Mouse (Mus musculus): Measurements from ENCODE around the gene Ptpn22.

Gene Ptpn22

GRCm38 (mm10) chr3:103916205-103916838 is 56.7 kb downstream of the Ptpn22 start:
- CTCF ChIA-PET, result interaction anchor here (0.5 to 1.0 kb wide), 4 partner anchors 9 to 586 kb away, joined by 3 to 6 read pairs (median 4); no protein-coding TSS in a partner anchor

GRCm38 (mm10) chr3:103916839-103917237 is 57.2 kb downstream of the Ptpn22 start:
- CTCF ChIA-PET, result interaction anchor here (0.5 to 1.0 kb wide), 4 partner anchors 12 to 586 kb away, joined by 3 to 6 read pairs (median 4); no protein-coding TSS in a partner anchor

- CTCF ChIA-PET, result interaction anchor here (0.7 kb wide), 1 partner anchor 1942 kb away, joined by 16 read pairs; no protein-coding TSS in a partner anchor
Observed at GRCm38 (mm10) chr3:103920094-103920493, 60.5 kb downstream of the Ptpn22 start.

GRCm38 (mm10) chr3:103925302-103925701 is 65.7 kb downstream of the Ptpn22 start:
- CTCF ChIA-PET, result no interaction called here

GRCm38 (mm10) chr3:103927511-103927910 is 67.9 kb downstream of the Ptpn22 start:
- CTCF ChIA-PET, result no interaction called here

- CTCF ChIA-PET, result interaction anchor here (0.8 kb wide), 1 partner anchor 902 kb away, joined by 3 read pairs; no protein-coding TSS in a partner anchor
Observed at GRCm38 (mm10) chr3:103944794-103945562, 85.4 kb downstream of the Ptpn22 start.

GRCm38 (mm10) chr3:103948666-103949065 is 89.1 kb downstream of the Ptpn22 start:
- CTCF ChIA-PET, result no interaction called here

- CTCF ChIA-PET, result no interaction called here
Observed at GRCm38 (mm10) chr3:103960622-103961021, 101.0 kb downstream of the Ptpn22 start.
